In the genomic region with DNA sequence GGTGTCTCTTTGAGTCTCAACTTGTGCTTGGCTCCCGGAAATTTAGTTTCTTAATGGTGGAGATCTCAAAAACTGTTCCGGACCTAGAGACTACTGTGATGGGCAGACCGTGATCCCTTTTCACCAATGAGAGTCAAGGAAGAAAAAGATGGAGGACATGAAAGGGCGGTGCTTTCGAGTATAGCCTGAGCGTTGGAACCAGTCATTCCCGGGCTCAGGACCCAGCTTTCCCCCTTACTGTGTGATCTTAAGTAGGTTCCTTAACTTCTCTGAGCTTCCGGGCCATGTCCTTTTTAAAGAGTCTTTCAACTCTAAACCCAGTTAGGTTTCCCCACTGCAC, we compare ENCODE assay signal across 7 mouse cellular contexts. TPM values are rescaled to one million over a fixed set of nuclear protein-coding genes. Genes with fewer than 3 reads are reported as not detected.
A peak's percentile ranks its signal among the peaks of the same experiment; 100 is the strongest.
DNase-seq lines count a peak whose midpoint lies in the region; ATAC-seq and TF ChIP-seq lines count a peak whose summit lies in the region.

No protein-coding gene starts in this region.

- peaks cover 9% of the 10 kb centered on the region for H3K4me1 ChIP-seq in bone marrow macrophage, adult 2 months (ENCODE audit: control insufficient read depth, insufficient read depth, low read length)
- peaks cover 16% of the 10 kb centered on the region for H3K4me1 ChIP-seq in forebrain, embryonic 11.5 days (replicated peaks; ENCODE audit: control insufficient read depth, insufficient read depth, low read length)
- 0 out of 2 replicates have a peak, but pooled peaks cover 4% of the 10 kb centered on the region for H3K4me1 ChIP-seq in hindbrain, postnatal 0 days (ENCODE audit: insufficient read depth, low read length)

- H3K9ac ChIP-seq in forebrain, embryonic 11.5 days (ENCODE audit: low read length) = peak overlapping the region; percentile 81
- peak overlapping the region; percentile 58 for H3K9ac ChIP-seq in hindbrain, postnatal 0 days (replicated peaks; ENCODE audit: low read length)

- peak overlapping the region; percentile 67 for H3K4me3 ChIP-seq in bone marrow macrophage, adult 2 months (ENCODE audit: insufficient read depth, low read length)
- peak overlapping the region; percentile 60 for H3K4me3 ChIP-seq in forebrain, embryonic 11.5 days (ENCODE audit: low read depth, low read length)
- H3K4me3 ChIP-seq in hindbrain, postnatal 0 days (ENCODE audit: low read length) = peak overlapping the region; percentile 65

- no peak overlapping the region for H3K27ac ChIP-seq in bone marrow macrophage, adult 2 months (ENCODE audit: insufficient read depth, low read depth, low read length)
- H3K27ac ChIP-seq in forebrain, embryonic 11.5 days (ENCODE audit: low read depth, low read length) = 0 out of 2 replicates have a peak overlapping the region, but pooled peaks have one; percentile 25
- H3K27ac ChIP-seq in hindbrain, postnatal 0 days = peak overlapping the region; percentile 78; the same call in 1 of the 2 replicates

- intact Hi-C loops in left cerebral cortex, postnatal 14 days (cut with DNase I) = no loop called here
- intact Hi-C loops in left cerebral cortex, postnatal 4 days (cut with DNase I) = no loop called here

- DNase-seq in left cerebral cortex, postnatal 14 days (ENCODE audit: low spot score in 2 of 2) = peak; percentile 23 to 54
- DNase-seq in left cerebral cortex, postnatal 4 days = no peak
- DNase-seq in forebrain, embryonic 11.5 days (ENCODE audit: low spot score) = no peak
- DNase-seq in hindbrain, postnatal 0 days (ENCODE audit: low spot score) = peak; percentile 68
- peak; percentile 63 for DNase-seq in lung, postnatal 36 days
- no peak for DNase-seq in thymus, postnatal 14 days

- H3K4me2 ChIP-seq in forebrain, embryonic 11.5 days (ENCODE audit: low read depth, low read length, severe bottlenecking) = peak overlapping the region; percentile 99
- H3K4me2 ChIP-seq in hindbrain, postnatal 0 days (ENCODE audit: low read depth, low read length) = peak overlapping the region; percentile 78

- peak; percentile 49; the same call in 1 of the 2 replicates for ATAC-seq in forebrain, embryonic 11.5 days (replicated peaks; ENCODE audit: low FRiP score)
- ATAC-seq in hindbrain, postnatal 0 days = peak; percentile 88

- TF ChIP-seq POLR2A in bone marrow macrophage, adult 2 months (IDR thresholded peaks at IDR 0.05; ENCODE audit: borderline replicate concordance, low read depth, low read length) = no peak

- TF ChIP-seq CTCF in bone marrow macrophage, adult 2 months (IDR thresholded peaks at IDR 0.05; ENCODE audit: low read depth, low read length) = no peak
- 0 out of 2 replicates have a peak, but pooled peaks have one; percentile 0 for TF ChIP-seq CTCF in hindbrain, postnatal 0 days (IDR thresholded peaks at IDR 0.05; ENCODE audit: low read depth)

- no peaks in the 10 kb centered on the region for H3K36me3 ChIP-seq in forebrain, embryonic 11.5 days (ENCODE audit: control insufficient read depth, insufficient read depth, low read length)
- H3K36me3 ChIP-seq in hindbrain, postnatal 0 days (ENCODE audit: insufficient read depth, low read length) = no peaks in the 10 kb centered on the region

- 2% methylated on average over 8 of the region's 8 CpGs for WGBS in forebrain, embryonic 11.5 days
- under 1% methylated on average over 8 of the region's 8 CpGs for WGBS in hindbrain, postnatal 0 days

- no peaks in the 10 kb centered on the region for H3K9me3 ChIP-seq in forebrain, embryonic 11.5 days (ENCODE audit: control insufficient read depth, low read length)
- no peaks in the 10 kb centered on the region for H3K9me3 ChIP-seq in hindbrain, postnatal 0 days (ENCODE audit: low read length)

- H3K27me3 ChIP-seq in forebrain, embryonic 11.5 days (ENCODE audit: control insufficient read depth, insufficient read depth, low read length) = peaks cover 20% of the 10 kb centered on the region
- no peaks in the 10 kb centered on the region for H3K27me3 ChIP-seq in hindbrain, postnatal 0 days (ENCODE audit: insufficient read depth, low read length)

RNA-seq across cellular contexts. Expression of a gene that starts 0.8 kb away (rescaled TPM):
- total RNA-seq in left cerebral cortex, postnatal 14 days (2021) = under 1 TPM; 0.20 to 0.32 TPM
- total RNA-seq in left cerebral cortex, postnatal 4 days (2021) = under 1 TPM; 0.46 to 0.58 TPM
- not detected in 2 replicates for polyA plus RNA-seq in bone marrow macrophage, adult 2 months (2012; ENCODE audit: insufficient read depth, insufficient read length, missing spikeins)
- not detected in 2 replicates for polyA plus RNA-seq in forebrain, embryonic 11.5 days (2014; fragmentation: Nextera tagmentation; extraction: Ambion mirVana)
- total RNA-seq in hindbrain, postnatal 0 days (2014; rRNA removed) = 0.29 and 1.0 TPM in 2 replicates
- 0.16 and 0.37 TPM in 2 replicates for polyA plus RNA-seq in hindbrain, postnatal 0 days (2015; fragmentation: Nextera tagmentation; extraction: Ambion mirVana)

RNA-seq across cellular contexts. Expression of a gene that starts 6.8 kb away (rescaled TPM):
- 10 to 100 TPM; 54.7 to 67.9 TPM for total RNA-seq in left cerebral cortex, postnatal 14 days (2021)
- 10 to 100 TPM; 24.6 to 33.8 TPM for total RNA-seq in left cerebral cortex, postnatal 4 days (2021)
- polyA plus RNA-seq in bone marrow macrophage, adult 2 months (2012; ENCODE audit: insufficient read depth, insufficient read length, missing spikeins) = 11.9 and 17.2 TPM in 2 replicates
- 119 and 121 TPM in 2 replicates for polyA plus RNA-seq in forebrain, embryonic 11.5 days (2014; fragmentation: Nextera tagmentation; extraction: Ambion mirVana)
- total RNA-seq in hindbrain, postnatal 0 days (2014; rRNA removed) = 15.6 and 18.3 TPM in 2 replicates
- 71.4 and 76.4 TPM in 2 replicates for polyA plus RNA-seq in hindbrain, postnatal 0 days (2015; fragmentation: Nextera tagmentation; extraction: Ambion mirVana)

RNA-seq across cellular contexts. Expression of a gene that starts 39.5 kb away (rescaled TPM):
- total RNA-seq in left cerebral cortex, postnatal 14 days (2021) = 1 to 10 TPM; 1.8 to 3.1 TPM
- total RNA-seq in left cerebral cortex, postnatal 4 days (2021) = 1 to 10 TPM; 3.0 to 3.4 TPM
- not detected in 2 replicates for polyA plus RNA-seq in bone marrow macrophage, adult 2 months (2012; ENCODE audit: insufficient read depth, insufficient read length, missing spikeins)
- polyA plus RNA-seq in forebrain, embryonic 11.5 days (2014; fragmentation: Nextera tagmentation; extraction: Ambion mirVana) = 0.21 and 0.25 TPM in 2 replicates
- total RNA-seq in hindbrain, postnatal 0 days (2014; rRNA removed) = 2.7 and 3.7 TPM in 2 replicates
- polyA plus RNA-seq in hindbrain, postnatal 0 days (2015; fragmentation: Nextera tagmentation; extraction: Ambion mirVana) = 3.6 and 4.0 TPM in 2 replicates

Comparison
In these comparisons a context has a peak if more than half of its experiments do, and no peak if none do; other contexts are left out.
1. DNase-seq: peak in left cerebral cortex, postnatal 14 days (2 of 2), hindbrain, postnatal 0 days (single experiment) and lung, postnatal 36 days (single experiment); none in left cerebral cortex, postnatal 4 days (single experiment), forebrain, embryonic 11.5 days (single experiment) and thymus, postnatal 14 days (single experiment).
2. Peak in every context shown above with its lines, with median percentiles within 50 percentile points of each other: H3K4me3 ChIP-seq.